Mouse (Mus musculus) megakaryocyte, embryonic 14.5 days (primary cell): ENCODE data around the gene Prpsap2. TPM values are rescaled to one million over a fixed set of nuclear protein-coding genes. Genes with fewer than 3 reads are reported as not detected.
A peak's percentile ranks its signal among the peaks of the same experiment; 100 is the strongest.

ENCODE experiments used
- H3K27me3 ChIP-seq: replicated peaks from 2 replicates; pipeline ENCODE3; 2012; ENCODE audit warnings: inconsistent platforms
- H3K36me3 ChIP-seq: replicated peaks from 2 replicates; pipeline ENCODE3; 2012; ENCODE audit warnings: low read length, inconsistent platforms, mixed read lengths
- H3K4me1 ChIP-seq: 2 replicates; pipeline ENCODE4 v1.6.1; 2012; ENCODE audit warnings: inconsistent platforms
- H3K4me3 ChIP-seq: replicated peaks from 2 replicates; pipeline ENCODE3; 2012; ENCODE audit warnings: moderate library complexity, mild to moderate bottlenecking, inconsistent platforms
- H3K9me3 ChIP-seq: 2 replicates; pipeline ENCODE4 v1.6.1; 2012; ENCODE audit warnings: inconsistent platforms
- FLI1 ChIP-seq: IDR thresholded peaks from 2 replicates; pipeline ENCODE4 v1.6.1; 2012; ENCODE audit warnings: low read length, inconsistent platforms, mixed read lengths
- GATA1 ChIP-seq: IDR thresholded peaks from 3 replicates; pipeline ENCODE4 v1.6.1; 2012; ENCODE audit warnings: mixed read lengths, low read length, inconsistent platforms, borderline replicate concordance
- polyA plus RNA-seq: library from polyadenylated mRNA; stranded (reverse); fragments of >175 nt; gene quantifications from 2 replicates; pipeline ENCODE4 v1.2.3, GENCODE M21; 2012; ENCODE audit warnings: low replicate concordance; ENCODE audit not compliant: insufficient read depth

Gene Prpsap2
- polyA plus RNA-seq, 1 experiment, result 8.9 TPM

DNA sequence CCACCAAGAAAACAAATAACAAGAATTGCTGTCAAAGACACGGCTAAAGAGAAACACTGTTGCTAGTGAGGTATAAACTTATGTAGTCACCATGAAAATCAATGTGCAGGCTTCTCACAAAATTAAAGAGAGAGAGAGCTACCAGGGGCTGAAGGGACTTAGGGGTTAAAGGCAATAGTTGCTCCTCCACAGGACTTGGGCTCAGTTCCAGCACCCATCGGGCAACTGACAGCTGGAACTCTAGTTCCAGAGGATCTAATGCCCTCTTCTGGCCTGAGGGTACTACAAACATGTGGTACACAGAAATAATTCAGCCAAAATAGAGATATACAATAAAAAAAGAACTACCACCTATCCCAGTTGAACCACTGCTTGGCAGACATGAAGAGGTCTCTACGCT is 14.7 kb downstream of the Prpsap2 start:
- no peaks in the 10 kb centered on the region for H3K9me3 ChIP-seq
- peaks cover 90% of the 10 kb centered on the region for H3K36me3 ChIP-seq
- no peaks in the 10 kb centered on the region for H3K27me3 ChIP-seq
- no peak overlapping the region for H3K4me3 ChIP-seq
- peaks cover 5% of the 10 kb centered on the region for H3K4me1 ChIP-seq
- no peak for TF ChIP-seq FLI1
- TF ChIP-seq GATA1, result no peak

DNA sequence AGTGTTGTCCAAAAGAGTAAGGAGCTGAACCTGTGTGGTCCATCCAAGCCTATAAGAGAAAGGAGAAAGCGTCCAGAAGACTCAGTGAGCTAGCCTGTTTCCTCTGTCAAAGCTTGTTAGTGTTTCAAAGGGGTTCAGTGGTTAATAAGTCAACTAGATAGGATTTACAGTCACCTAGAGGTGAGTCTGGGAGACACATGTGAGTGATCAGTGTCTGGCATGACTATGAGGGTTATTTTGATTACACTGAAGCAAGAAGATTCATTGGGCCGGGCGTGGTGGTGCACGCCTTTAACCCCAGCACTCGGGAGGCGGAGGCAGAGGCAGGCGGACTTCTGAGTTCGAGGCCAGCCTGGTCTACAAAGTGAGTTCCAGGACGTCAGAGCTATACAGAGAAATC is 16.1 kb downstream of the Prpsap2 start:
- no peak for TF ChIP-seq FLI1
- no peak for TF ChIP-seq GATA1

DNA sequence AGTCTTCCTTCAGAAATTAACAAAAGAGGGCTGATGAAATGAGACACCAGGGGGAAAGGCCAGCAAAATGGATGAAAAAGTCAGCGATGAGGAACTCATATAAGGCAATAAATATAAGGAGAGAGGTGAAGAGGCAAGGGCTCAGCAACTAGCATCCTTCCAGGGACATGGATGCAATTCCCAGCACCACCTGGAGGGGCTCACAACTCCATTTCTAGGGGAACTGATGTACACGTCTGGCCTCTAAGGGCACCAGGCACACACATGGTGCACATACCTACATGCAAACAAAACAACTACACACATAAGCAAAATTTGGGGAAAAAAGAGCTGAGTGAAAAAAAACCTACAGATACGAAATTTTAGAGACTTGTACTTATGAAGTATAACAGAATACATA is 17.4 kb downstream of the Prpsap2 start:
- Histone ChIP-seq H3K27me3 (no peaks in the 10 kb centered on the region), H3K4me1 (peaks cover 5% of the 10 kb centered on the region), H3K36me3 (peaks cover 87% of the 10 kb centered on the region), H3K9me3 (no peaks in the 10 kb centered on the region), H3K4me3 (no peak overlapping the region)
- TF ChIP-seq GATA1, result no peak
- TF ChIP-seq FLI1, result no peak

More for the DNA sequence above, 16.1 kb downstream of the Prpsap2 start:
- peaks cover 89% of the 10 kb centered on the region for H3K36me3 ChIP-seq
- H3K4me3 ChIP-seq, result no peak overlapping the region
- H3K27me3 ChIP-seq, result no peaks in the 10 kb centered on the region
- H3K4me1 ChIP-seq, result peaks cover 5% of the 10 kb centered on the region
- H3K9me3 ChIP-seq, result no peaks in the 10 kb centered on the region

DNA sequence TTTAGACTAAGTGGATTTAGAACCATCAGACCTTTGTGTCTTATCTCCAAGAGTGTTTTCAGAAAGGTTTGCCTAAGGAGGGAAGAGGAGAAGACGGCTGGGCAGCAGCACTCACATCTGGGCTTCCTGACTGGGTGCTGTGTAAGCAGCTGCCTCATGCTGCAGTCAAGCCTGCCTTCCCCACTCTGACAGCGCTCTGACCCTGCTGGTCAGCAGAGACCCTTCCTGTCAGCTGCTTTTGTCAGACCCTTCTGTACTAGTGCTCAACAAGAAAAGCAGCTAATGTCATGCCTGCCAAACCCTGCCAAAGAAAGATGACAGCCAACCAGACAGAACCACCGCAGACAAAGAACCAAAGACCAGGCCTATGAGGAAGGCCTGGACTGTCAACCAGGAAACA is 18.1 kb downstream of the Prpsap2 start:
- no peaks in the 10 kb centered on the region for H3K27me3 ChIP-seq
- H3K9me3 ChIP-seq, result no peaks in the 10 kb centered on the region
- no peak for TF ChIP-seq GATA1
- no peak for TF ChIP-seq FLI1
- H3K4me1 ChIP-seq, result peaks cover 5% of the 10 kb centered on the region
- peaks cover 89% of the 10 kb centered on the region for H3K36me3 ChIP-seq
- H3K4me3 ChIP-seq, result no peak overlapping the region

DNA sequence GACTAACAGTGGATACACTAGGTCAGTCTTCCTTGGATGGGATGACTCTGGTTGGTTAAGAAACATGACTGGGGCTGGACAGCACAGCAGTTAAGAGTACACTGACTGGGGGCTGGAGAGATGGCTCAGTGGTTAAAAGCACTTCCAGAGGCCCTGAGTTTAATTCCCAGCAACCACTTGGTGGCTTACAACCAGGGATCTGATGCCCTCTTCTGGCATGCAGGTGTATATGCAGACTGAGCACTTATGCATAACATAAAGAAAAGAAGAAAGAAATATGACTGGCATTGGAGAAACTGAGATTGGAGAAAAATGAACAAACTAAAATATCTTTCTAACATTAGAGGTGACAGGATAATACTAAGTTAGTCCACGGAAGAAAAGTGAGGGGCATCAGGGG is 21.4 kb downstream of the Prpsap2 start:
- H3K27me3 ChIP-seq, result no peaks in the 10 kb centered on the region
- peaks cover 5% of the 10 kb centered on the region for H3K4me1 ChIP-seq
- peaks cover 90% of the 10 kb centered on the region for H3K36me3 ChIP-seq
- TF ChIP-seq FLI1, result no peak
- TF ChIP-seq GATA1, result no peak
- no peaks in the 10 kb centered on the region for H3K9me3 ChIP-seq
- H3K4me3 ChIP-seq, result no peak overlapping the region

DNA sequence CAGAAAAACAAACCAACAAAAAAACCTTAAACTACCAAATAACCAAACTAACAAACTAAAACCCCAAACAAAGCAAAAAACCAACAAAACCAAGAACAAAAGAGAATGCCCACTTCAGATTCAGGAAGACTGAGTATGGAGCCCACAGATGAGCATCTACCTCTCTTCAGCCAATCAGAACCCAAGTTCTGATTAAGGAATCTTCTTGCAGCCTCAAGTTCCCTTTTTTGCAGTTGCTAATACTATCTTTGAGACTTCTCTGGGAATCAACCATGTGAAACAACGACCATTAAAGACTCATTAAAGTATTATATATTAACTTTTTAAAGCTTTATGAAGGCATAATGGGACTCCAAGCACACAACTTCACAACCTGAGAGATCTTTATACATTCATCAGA is 24.6 kb downstream of the Prpsap2 start:
- Histone ChIP-seq H3K36me3 (peaks cover 91% of the 10 kb centered on the region), H3K4me1 (peaks cover 6% of the 10 kb centered on the region; the same call in 1 of the 2 replicates), H3K4me3 (no peak overlapping the region), H3K27me3 (no peaks in the 10 kb centered on the region), H3K9me3 (no peaks in the 10 kb centered on the region)
- TF ChIP-seq FLI1 (no peak), GATA1 (no peak)

DNA sequence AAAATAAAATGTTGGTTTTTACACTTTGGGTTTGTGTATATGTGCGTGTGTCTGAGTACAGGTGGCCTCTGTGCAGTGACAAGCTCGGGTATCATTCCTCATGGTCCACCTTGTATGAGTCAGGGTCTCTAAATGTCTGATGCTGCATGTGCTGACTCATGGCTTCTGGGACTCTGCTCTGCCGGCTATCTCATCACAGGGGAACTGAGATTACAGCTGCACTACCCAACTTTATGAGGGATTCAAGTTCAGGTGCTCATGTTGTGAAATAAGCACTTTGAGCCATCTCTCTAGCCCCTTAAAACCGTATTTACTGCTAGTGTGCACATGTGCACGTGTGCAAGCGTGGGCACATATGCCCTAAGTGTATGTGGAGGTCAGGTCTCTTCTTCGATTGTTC is 29.2 kb downstream of the Prpsap2 start:
- Histone ChIP-seq H3K4me1 (peaks cover 23% of the 10 kb centered on the region), H3K9me3 (no peaks in the 10 kb centered on the region), H3K36me3 (peaks cover 84% of the 10 kb centered on the region), H3K27me3 (no peaks in the 10 kb centered on the region), H3K4me3 (no peak overlapping the region)
- no peak for TF ChIP-seq GATA1
- TF ChIP-seq FLI1, result no peak

DNA sequence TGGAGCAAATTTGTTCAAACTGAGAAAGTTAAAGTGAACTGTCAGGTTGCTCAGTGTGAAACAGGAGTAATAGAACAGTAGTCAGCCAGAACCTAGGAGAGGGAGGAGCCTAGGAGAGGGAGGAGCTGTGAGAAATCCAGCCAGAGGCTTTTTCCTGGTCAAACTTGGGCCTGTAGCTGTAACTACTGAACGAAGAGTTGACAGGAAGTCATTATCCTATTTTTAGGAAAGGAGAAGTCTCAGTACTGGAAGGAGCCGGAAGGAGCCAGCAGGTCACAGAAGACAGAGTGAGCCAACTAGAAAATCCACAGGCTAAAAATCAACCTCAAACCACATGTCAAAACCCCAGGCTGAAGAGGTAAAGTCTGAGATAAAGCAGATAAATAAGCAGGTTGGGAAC is 33.9 kb downstream of the Prpsap2 start:
- TF ChIP-seq FLI1 (no peak), GATA1 (no peak)
- peaks cover 58% of the 10 kb centered on the region for H3K36me3 ChIP-seq

DNA sequence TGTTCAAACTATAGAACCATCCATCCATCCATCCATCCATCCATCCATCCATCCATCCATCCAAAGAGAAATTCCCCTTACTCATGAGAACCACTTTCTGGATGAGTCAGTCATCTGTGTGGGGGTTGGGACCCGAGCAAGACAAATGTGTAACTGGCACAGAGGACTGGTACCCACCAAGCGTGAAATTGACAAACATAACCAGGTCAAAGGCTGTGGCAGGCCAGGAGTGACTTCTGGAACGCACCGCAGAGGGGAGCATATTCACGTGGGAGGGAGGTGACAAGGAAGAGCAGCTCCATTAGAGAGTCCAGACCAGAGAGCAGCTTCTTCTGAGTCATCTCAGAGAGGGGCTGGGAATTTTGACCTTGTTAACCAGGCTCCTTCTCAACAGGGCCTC is 39.8 kb downstream of the Prpsap2 start:
- Histone ChIP-seq H3K36me3 (peaks cover 9% of the 10 kb centered on the region), H3K27me3 (peaks cover 69% of the 10 kb centered on the region), H3K9me3 (no peaks in the 10 kb centered on the region), H3K4me3 (no peak overlapping the region), H3K4me1 (peaks cover 4% of the 10 kb centered on the region; the same call in 1 of the 2 replicates)
- TF ChIP-seq GATA1 (no peak), FLI1 (no peak)

More for the DNA sequence above, 33.9 kb downstream of the Prpsap2 start:
- Histone ChIP-seq H3K4me1 (peaks cover 32% of the 10 kb centered on the region), H3K4me3 (peak overlapping the region; percentile 26), H3K27me3 (peaks cover 14% of the 10 kb centered on the region), H3K9me3 (no peaks in the 10 kb centered on the region)

DNA sequence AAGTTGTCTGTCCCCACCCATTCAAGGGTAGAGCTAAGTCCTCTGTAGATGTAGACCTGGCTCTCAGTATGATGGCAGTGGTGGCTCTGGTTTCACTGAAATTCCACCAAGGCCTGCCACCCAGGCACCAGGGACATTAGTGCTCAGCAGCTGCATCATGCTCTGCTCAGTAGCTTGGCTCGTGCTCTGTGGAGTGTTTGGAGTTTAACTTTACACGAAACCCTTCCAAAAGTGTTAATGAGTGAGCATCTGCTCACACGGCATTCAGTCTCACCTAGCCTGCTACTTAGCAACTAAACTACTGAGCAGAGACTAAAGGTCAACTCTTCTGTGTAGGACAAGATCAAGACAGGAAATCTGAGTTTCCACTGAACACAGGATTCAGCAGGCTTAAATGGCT is 41.3 kb downstream of the Prpsap2 start, which contains the start of gene Slc5a10:
Gene Slc5a10 (minus strand): TSS at position 191 of the 400 bp plus-strand sequence.
- Histone ChIP-seq H3K4me1 (no peaks in the 10 kb centered on the region), H3K9me3 (no peaks in the 10 kb centered on the region), H3K36me3 (no peaks in the 10 kb centered on the region), H3K27me3 (peaks cover 81% of the 10 kb centered on the region), H3K4me3 (no peak within 1 kb of the TSS)
- TF ChIP-seq FLI1, result no peak

DNA sequence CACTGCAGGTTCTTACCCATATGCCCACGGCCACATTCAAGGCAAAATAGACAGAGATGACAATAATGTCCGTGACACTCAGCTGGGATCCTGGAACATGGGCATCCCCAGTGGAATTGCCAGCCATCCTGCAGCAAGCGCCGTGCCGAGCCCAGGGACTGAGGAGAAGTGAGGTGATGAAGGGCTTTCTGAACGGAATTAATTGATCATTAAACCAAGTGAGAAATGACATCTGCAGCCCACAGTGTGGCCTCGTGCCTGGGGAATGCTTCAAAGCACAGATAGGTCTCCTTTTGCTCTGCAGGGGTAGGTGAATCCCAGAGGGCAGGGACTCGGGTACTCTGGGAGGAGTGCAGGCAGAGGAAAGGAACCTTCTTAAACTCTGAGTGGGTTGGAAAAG is 42.1 kb downstream of the Prpsap2 start:
- peaks cover 88% of the 10 kb centered on the region for H3K27me3 ChIP-seq
- H3K9me3 ChIP-seq, result no peaks in the 10 kb centered on the region
- H3K4me3 ChIP-seq, result no peak overlapping the region
- H3K36me3 ChIP-seq, result no peaks in the 10 kb centered on the region
- peaks cover 3% of the 10 kb centered on the region; the same call in 1 of the 2 replicates for H3K4me1 ChIP-seq
- TF ChIP-seq FLI1, result no peak
